Mouse (Mus musculus) testis, adult 2 months (tissue): ENCODE measurements at regions not wholly inside any gene's neighbourhood (a gene's known extent, or its start where the extent isn't known, plus 50 kb on each side); places are given as distances from the start of the nearest gene placed in this dataset.

Experiments used
- CTCF ChIP-seq: fragments of 200-500 bp; IDR thresholded peaks from 2 replicates; pipeline ENCODE4 v1.5.1; 2012; ENCODE audit warnings: low read depth, mild to moderate bottlenecking, inconsistent platforms, low read length, moderate library complexity; ENCODE audit not compliant: control insufficient read depth, insufficient read depth, insufficient replicate concordance
- POLR2A ChIP-seq: fragments of 200-500 bp; IDR thresholded peaks from 2 replicates; pipeline ENCODE4 v1.6.1; 2012; ENCODE audit warnings: low read depth, mild to moderate bottlenecking, inconsistent platforms, low read length, moderate library complexity; ENCODE audit not compliant: control insufficient read depth

DNA sequence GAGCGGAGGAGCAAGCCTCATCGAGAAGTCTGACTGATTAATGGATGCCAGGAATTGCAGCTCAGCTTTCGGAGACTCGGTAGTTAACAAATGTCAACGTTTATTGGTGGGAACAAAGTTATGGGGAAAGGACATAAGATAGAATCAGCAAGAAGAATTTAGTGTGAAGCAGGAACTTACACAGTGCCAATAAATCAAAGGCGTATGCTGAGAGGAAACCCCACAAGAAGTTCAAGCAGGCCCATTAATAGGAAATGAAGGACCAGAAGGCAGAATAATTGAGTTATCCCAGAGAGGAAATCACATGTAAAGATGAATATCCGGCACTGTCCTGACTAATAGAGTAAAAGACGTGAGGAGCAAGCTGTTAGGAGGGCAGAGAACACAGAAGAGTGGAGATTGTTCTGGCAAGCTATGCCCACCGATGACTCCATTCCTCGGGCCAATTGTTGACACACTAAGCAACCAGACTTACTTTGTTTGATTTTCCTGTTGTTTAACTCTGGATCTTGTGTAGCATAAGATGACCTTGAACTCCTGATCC, 293.4 kb upstream of the Pabpc6 start:
- TF ChIP-seq CTCF (no peak), POLR2A (no peak)
